Mouse (Mus musculus): ENCODE measurements around the gene Gm5475.
A peak's percentile ranks its signal among the peaks of the same experiment; 100 is the strongest.

GRCm38 (mm10) chr15:100422899-100423860, 1.2 kb downstream of the Gm5475 start:
- TF ChIP-seq POLR2A (IDR thresholded peaks at IDR 0.05; ENCODE audit: insufficient read depth, low read depth, low read length) (peak; percentile 81), CTCF (IDR thresholded peaks at IDR 0.05; ENCODE audit: insufficient read depth, low read depth, low read length) (no peak)
